Mouse (Mus musculus) olfactory bulb, adult 2 months (tissue): ENCODE measurements around the gene Birc5. TPM values are rescaled to one million over a fixed set of nuclear protein-coding genes. Genes with fewer than 3 reads are reported as not detected.

Experiments used
- H3K27ac ChIP-seq: fragments of 200-500 bp; 2 replicates; pipeline ENCODE4 v1.5.1; 2012; ENCODE audit warnings: low read depth, low read length; ENCODE audit not compliant: insufficient read depth
- H3K4me1 ChIP-seq: fragments of 200-500 bp; 2 replicates; pipeline ENCODE4 v1.6.1; 2012; ENCODE audit warnings: low read length; ENCODE audit not compliant: control insufficient read depth, insufficient read depth
- H3K4me3 ChIP-seq: fragments of 200-500 bp; 2 replicates; pipeline ENCODE4 v1.5.1; 2012; ENCODE audit warnings: mild to moderate bottlenecking, low read depth, low read length, moderate library complexity; ENCODE audit not compliant: insufficient read depth
- CTCF ChIP-seq: fragments of 200-500 bp; IDR thresholded peaks from 2 replicates; pipeline ENCODE4 v1.5.1; 2012; ENCODE audit warnings: low read depth, mild to moderate bottlenecking, low read length, moderate library complexity; ENCODE audit not compliant: insufficient read depth
- POLR2A ChIP-seq: fragments of 200-500 bp; IDR thresholded peaks from 2 replicates; pipeline ENCODE4 v1.6.1; 2012; ENCODE audit warnings: mild to moderate bottlenecking, low read depth, low read length, moderate library complexity; ENCODE audit not compliant: insufficient read depth
- WGBS: fragments of 180-500 bp; shearing (Covaris S2); methylation state at CpG from one replicate; pipeline ENCODE4 v1.1.7; 2018; 5-methylcytosine and 5-hydroxymethylcytosine counted together
- polyA plus RNA-seq: library from polyadenylated mRNA; stranded (reverse); fragments of >200 nt; gene quantifications from 2 replicates; pipeline ENCODE4 v1.2.4, GENCODE M21; 2012; ENCODE audit warnings: low replicate concordance; ENCODE audit not compliant: missing spikeins, insufficient read depth, insufficient read length

Birc5 gene
- polyA plus RNA-seq, 1 experiment, result not detected

- TF ChIP-seq CTCF, result no peak
- no peak for TF ChIP-seq POLR2A
- H3K27ac ChIP-seq, result no peak within 1 kb of the TSS
- peak within 1 kb of the TSS; percentile 12 for H3K4me3 ChIP-seq
- peaks cover 15% of the 10 kb centered on the region for H3K4me1 ChIP-seq
- WGBS, result 2% methylated on average over 34 of the region's 34 CpGs
These were observed 23.5 kb upstream of the Birc5 start, which contains the start of the genes Afmid and Tk1 for GRCm38 (mm10) chr11:117825333-117826101. Gene Afmid, plus strand, starts transcription at chr11:117825924. Gene Tk1, minus strand, starts transcription at chr11:117826092.

DNA sequence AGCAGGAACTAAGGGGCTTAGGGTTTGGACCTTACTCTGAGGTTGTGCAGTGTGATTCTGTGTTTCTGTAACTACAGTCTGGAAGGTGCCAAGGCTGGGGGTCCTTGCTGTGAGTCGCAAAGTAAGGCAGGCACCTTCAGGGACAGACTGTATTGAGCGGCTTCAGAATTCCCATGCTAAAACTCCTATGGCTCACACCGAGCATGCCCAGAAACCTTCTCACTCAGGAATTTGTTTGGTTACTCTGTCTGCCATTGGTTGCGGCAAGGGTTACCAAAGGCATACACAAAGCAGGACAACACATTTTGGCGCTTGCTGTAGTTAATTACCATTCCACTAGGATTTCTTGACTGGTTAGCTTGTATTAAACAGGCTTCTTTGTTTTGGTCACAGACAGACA, 22.9 kb upstream of the Birc5 start:
- no peak overlapping the region; the same call in 1 of the 2 replicates for H3K4me3 ChIP-seq
- 20% methylated on average over 5 of the region's 5 CpGs for WGBS
- TF ChIP-seq CTCF (no peak), POLR2A (no peak)
- H3K4me1 ChIP-seq, result peaks cover 15% of the 10 kb centered on the region
- no peak overlapping the region for H3K27ac ChIP-seq

- Histone ChIP-seq H3K4me3 (no peak overlapping the region), H3K27ac (no peak overlapping the region), H3K4me1 (peaks cover 15% of the 10 kb centered on the region)
- TF ChIP-seq POLR2A (no peak), CTCF (no peak)
- WGBS, result 70% methylated on average over 8 of the region's 8 CpGs
These were observed 22.1 kb upstream of the Birc5 start for GRCm38 (mm10) chr11:117826916-117827315.

DNA sequence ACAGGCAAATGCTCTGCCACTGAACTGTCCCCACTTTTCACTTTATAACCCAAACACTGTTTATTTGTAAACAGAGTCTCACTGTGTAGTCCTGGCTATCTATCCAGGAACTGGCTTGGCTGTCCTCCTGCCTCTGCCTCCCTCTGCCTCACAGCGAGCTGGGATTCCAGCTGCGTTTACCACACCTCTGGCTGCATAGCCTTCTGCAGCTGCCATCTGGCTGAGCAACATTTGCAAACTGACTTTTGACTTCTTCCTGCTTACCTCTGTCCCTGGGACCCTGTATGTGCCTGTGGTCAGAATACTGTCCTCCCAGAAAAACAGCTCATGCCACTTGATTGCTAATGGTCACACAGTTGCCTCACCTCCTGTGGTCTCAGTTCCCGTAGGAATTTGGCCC, 21.7 kb upstream of the Birc5 start:
- peaks cover 18% of the 10 kb centered on the region for H3K4me1 ChIP-seq
- no peak overlapping the region for H3K4me3 ChIP-seq
- WGBS, result 74% methylated on average over 3 of the region's 3 CpGs
- H3K27ac ChIP-seq, result no peak overlapping the region
- TF ChIP-seq POLR2A (no peak), CTCF (no peak)

DNA sequence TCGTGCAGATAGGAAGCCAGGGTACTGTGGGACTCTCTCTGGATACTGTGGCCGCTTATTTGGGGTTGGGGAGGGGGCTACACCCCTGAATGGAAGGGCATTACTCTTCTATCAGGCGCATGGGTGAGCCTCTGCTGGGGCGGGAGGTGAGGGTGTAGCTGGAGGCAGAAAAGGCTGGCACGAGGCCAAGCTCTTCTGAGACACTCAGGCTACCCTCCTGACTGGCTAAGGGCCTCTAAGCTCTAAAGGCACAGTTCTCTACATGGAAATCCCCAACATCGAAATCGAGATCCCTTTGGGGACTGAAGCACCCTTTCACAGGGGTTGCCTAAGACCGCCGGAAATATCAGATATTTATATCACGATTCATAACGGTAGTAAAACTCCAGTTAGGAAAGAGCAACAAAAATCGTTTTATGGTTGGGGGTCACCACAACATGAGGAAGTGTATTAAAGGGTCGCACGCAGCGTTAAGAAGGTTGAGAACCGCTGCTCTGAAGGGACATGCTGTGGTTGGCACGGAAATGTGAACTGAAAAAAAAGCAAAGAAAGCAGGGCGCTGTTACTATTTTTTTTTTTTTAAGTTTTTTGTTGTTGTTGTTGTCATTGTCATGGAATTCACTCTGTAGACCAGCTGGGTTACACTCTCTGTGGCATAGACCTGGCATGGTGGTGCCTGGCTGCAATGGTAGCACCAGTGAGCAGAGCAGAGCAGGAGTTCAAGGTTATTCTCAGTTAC, 20.7 kb upstream of the Birc5 start:
- TF ChIP-seq POLR2A, result no peak
- TF ChIP-seq CTCF, result no peak
- Histone ChIP-seq H3K4me3 (no peak overlapping the region), H3K4me1 (peaks cover 18% of the 10 kb centered on the region), H3K27ac (no peak overlapping the region)
- WGBS, result 76% methylated on average over 18 of the region's 18 CpGs

DNA sequence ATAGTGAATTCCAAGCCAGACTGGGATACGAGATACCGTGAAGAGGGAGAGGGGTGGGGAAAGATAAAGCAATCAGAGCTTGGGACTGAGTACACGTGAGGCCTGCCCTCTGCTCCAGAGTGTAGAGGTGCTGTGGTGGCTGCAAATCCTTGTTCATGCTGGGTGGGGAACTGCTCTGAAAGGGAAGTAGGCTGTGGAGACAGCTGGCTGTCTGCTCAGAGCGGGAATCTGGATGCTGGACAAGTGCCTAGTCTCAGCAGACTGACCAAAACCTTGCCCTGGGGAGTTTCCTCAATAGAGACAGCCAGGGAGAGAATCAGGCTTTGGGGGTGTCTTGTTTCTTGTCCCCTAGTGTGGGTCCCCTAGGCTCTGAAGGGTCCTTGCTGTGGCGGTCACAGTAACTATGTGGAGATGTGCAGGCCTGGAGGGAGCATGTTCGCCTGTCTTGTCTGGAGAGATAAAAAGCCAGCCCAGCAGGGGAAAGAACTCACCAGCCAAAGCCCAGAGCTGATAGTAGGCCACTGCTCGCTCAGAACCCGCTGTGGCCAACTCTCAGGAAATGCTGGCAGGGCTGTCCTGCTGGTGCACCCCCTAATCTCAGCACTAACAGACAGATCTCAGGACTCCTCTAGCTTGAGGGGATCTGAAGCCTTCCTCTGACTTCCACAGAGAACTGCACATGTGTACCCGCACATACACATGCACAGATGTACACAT, 20.0 kb upstream of the Birc5 start:
- 79% methylated on average over 9 of the region's 9 CpGs for WGBS
- Histone ChIP-seq H3K4me3 (no peak overlapping the region), H3K27ac (no peak overlapping the region), H3K4me1 (peaks cover 18% of the 10 kb centered on the region)
- TF ChIP-seq POLR2A, result no peak
- no peak for TF ChIP-seq CTCF

GRCm38 (mm10) chr11:117829671-117830215, 19.3 kb upstream of the Birc5 start:
- WGBS, result 81% methylated on average over 2 of the region's 2 CpGs
- no peak overlapping the region for H3K4me3 ChIP-seq
- no peak for TF ChIP-seq POLR2A
- TF ChIP-seq CTCF, result no peak
- no peak overlapping the region for H3K27ac ChIP-seq
- peaks cover 16% of the 10 kb centered on the region for H3K4me1 ChIP-seq

DNA sequence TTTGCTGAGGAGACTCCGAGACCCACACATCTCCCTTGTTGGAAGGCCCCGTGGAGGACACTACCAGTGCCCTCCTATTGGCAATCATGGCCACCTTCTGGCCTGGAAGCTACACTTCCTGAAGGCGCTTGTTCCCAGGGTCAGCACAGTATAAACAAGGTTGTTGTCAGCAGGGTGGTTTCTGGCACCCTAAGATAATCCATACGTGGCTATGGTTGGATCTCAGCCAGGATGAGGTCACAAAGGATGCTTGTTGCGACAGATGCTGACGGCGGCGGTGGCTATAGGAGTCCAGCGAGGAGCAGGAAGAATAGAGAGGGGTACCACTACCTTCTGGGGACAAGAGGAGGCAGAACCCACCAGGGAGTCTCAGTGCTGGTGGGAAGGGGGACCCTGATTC, 18.6 kb upstream of the Birc5 start:
- Histone ChIP-seq H3K27ac (no peak overlapping the region), H3K4me3 (no peak overlapping the region), H3K4me1 (peaks cover 12% of the 10 kb centered on the region)
- no peak for TF ChIP-seq CTCF
- TF ChIP-seq POLR2A, result no peak
- 76% methylated on average over 9 of the region's 9 CpGs for WGBS
